Mouse (Mus musculus) hindbrain, postnatal 0 days (tissue): Measurements from ENCODE around the gene Krt1. TPM values are rescaled to one million over a fixed set of nuclear protein-coding genes. Genes with fewer than 3 reads are reported as not detected.

Experiments
- ATAC-seq: fragments of 200-750 bp; cut with Nextera tagmentation; 2 replicates; pipeline ENCODE4 v1.8.0; 2017; ENCODE audit warnings: mild to moderate bottlenecking, moderate TSS enrichment, moderate library complexity
- DNase-seq: peaks from one replicate; pipeline ENCODE4 v3.0.0-alpha.2; 2015; ENCODE audit warnings: low spot score
- H3K27ac ChIP-seq: fragments of 300-500 bp; sonication (generic); 2 replicates; pipeline ENCODE4 v1.5.1; 2014; ENCODE audit warnings: mild to moderate bottlenecking
- H3K27me3 ChIP-seq: fragments of 300-500 bp; sonication (generic); 2 replicates; pipeline ENCODE4 v1.6.1; 2014; ENCODE audit warnings: low read length, mixed read lengths; ENCODE audit not compliant: insufficient read depth
- H3K36me3 ChIP-seq: fragments of 300-500 bp; sonication (generic); 2 replicates; pipeline ENCODE4 v1.6.1; 2014; ENCODE audit warnings: low read length, mixed read lengths; ENCODE audit not compliant: insufficient read depth
- H3K4me1 ChIP-seq: fragments of 300-500 bp; sonication (generic); 2 replicates; pipeline ENCODE4 v1.6.1; 2014; ENCODE audit warnings: antibody characterized with exemption, low read length, mixed read lengths; ENCODE audit not compliant: insufficient read depth
- H3K4me2 ChIP-seq: fragments of 300-500 bp; sonication (generic); 2 replicates; pipeline ENCODE4 v1.6.1; 2014; ENCODE audit warnings: low read depth, mild to moderate bottlenecking, low read length, moderate library complexity, mixed read lengths
- H3K4me3 ChIP-seq: fragments of 300-500 bp; sonication (generic); 2 replicates; pipeline ENCODE4 v1.5.1; 2014; ENCODE audit warnings: low read length
- H3K9ac ChIP-seq: fragments of 300-500 bp; sonication (generic); replicated peaks from 2 replicates; pipeline ENCODE4 v1.6.1; 2014; ENCODE audit warnings: mild to moderate bottlenecking, low read length, moderate library complexity, mixed read lengths
- H3K9me3 ChIP-seq: fragments of 300-500 bp; sonication (generic); 2 replicates; pipeline ENCODE4 v1.6.1; 2016; ENCODE audit warnings: low read length, mixed read lengths
- CTCF ChIP-seq: IDR thresholded peaks from 2 replicates; pipeline ENCODE4 v1.5.1; 2016; ENCODE audit warnings: antibody characterized with exemption, control low read depth, low read depth
- WGBS: fragments of 180-500 bp; shearing (Covaris S2); extraction: QIAGEN DNeasy Blood & Tissue Kit; methylation state at CpG from one replicate; pipeline ENCODE4 v1.1.7; 2014; 5-methylcytosine and 5-hydroxymethylcytosine counted together
- polyA plus RNA-seq: library from polyadenylated mRNA; unstranded; fragments of >200 nt; fragmentation: Nextera tagmentation; extraction: Ambion mirVana; gene quantifications from 2 replicates; pipeline ENCODE4 v1.2.1, GENCODE M21; 2015
- total RNA-seq: library from RNA; depleted of rRNA; stranded (reverse); fragments of >200 nt; gene quantifications from 2 replicates; pipeline ENCODE4 v1.2.3, GENCODE M21; 2014

Gene Krt1
- total and polyA plus RNA-seq, 2 experiments from 2014 or later = 13.7 to 19.4 TPM

DNA sequence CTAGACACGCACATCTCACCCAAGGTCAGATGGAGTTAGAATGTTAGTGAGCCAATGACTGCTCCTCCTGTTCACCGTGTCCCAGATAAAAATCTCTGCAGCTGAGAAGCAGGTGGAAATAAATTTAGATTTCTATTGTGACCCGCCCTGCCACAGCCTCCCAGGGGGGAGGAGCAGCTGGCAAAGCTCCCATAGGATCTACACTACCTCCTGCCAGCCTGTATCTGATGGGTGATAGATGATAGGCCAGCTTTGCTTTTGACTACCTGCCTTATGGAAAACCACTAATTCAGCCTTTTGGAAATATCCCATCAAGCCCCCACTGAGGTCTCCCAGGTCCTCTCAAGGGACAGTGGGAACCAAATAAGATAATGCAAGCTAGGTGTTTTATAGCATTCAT, 5.1 kb upstream of the Krt1 start:
- no peak for ATAC-seq
- Histone ChIP-seq H3K4me2 (no peak overlapping the region), H3K9me3 (no peaks in the 10 kb centered on the region), H3K4me1 (peaks cover 5% of the 10 kb centered on the region; the same call in 1 of the 2 replicates), H3K9ac (no peak overlapping the region), H3K36me3 (no peaks in the 10 kb centered on the region), H3K27me3 (no peaks in the 10 kb centered on the region), H3K27ac (no peak overlapping the region), H3K4me3 (no peak overlapping the region)
- no peak for DNase-seq
- WGBS = 66% methylated on average over 3 of the region's 3 CpGs
- TF ChIP-seq CTCF = no peak

DNA sequence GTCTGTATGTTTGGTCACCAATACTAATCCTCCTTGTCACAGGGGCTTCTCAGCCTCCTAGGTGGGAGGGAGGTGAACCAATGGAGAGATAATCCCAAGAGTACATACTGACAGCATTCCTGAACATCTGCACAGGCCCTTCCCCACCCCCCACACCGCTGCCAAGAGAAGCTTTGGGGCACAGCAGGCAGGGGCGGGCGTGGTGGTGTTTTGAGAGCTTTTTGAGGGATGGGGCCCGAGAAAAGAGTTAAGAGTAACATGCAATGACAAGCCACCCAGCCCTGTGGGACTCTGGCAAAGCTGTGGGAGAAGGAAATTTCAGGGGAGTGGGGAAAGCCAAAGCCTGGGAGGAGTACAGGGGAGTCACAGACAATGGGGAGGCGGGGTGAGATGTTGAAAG, 3.7 kb upstream of the Krt1 start:
- H3K27me3 ChIP-seq = no peaks in the 10 kb centered on the region
- H3K4me1 ChIP-seq = peaks cover 1% of the 10 kb centered on the region; the same call in 1 of the 2 replicates
- no peak overlapping the region for H3K4me2 ChIP-seq
- H3K4me3 ChIP-seq = no peak overlapping the region
- H3K9ac ChIP-seq = no peak overlapping the region
- DNase-seq (no peak), ATAC-seq (no peak)
- no peak for TF ChIP-seq CTCF
- H3K27ac ChIP-seq = no peak overlapping the region
- no peaks in the 10 kb centered on the region for H3K36me3 ChIP-seq
- 21% methylated on average over 5 of the region's 5 CpGs for WGBS
- H3K9me3 ChIP-seq = no peaks in the 10 kb centered on the region

DNA sequence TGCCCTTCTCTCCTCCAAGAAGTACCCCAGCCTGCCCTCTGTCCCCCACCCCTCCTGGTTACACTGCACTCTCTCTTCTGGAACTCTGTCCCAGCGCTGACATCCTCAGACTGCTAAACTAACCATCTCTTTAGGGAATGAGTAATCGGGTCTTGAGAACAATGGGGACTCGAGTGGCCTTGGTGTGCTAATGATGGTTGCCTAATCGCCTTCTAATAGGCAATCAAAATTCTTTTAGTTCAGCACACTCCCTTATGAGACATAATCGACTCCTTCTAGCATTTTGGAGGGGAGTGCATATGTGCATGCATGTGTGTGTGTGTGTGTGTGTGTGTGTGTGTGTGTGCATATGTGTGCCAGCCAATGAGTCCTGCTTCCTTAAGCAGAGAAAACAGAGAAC, 2.0 kb upstream of the Krt1 start:
- Histone ChIP-seq H3K9ac (no peak overlapping the region), H3K27me3 (no peaks in the 10 kb centered on the region), H3K4me3 (no peak overlapping the region), H3K4me1 (no peaks in the 10 kb centered on the region; the same call in 1 of the 2 replicates), H3K9me3 (no peaks in the 10 kb centered on the region), H3K36me3 (no peaks in the 10 kb centered on the region), H3K27ac (no peak overlapping the region), H3K4me2 (no peak overlapping the region)
- DNase-seq (no peak), ATAC-seq (no peak)
- WGBS = 23% methylated on average over 5 of the region's 5 CpGs
- TF ChIP-seq CTCF = no peak

DNA sequence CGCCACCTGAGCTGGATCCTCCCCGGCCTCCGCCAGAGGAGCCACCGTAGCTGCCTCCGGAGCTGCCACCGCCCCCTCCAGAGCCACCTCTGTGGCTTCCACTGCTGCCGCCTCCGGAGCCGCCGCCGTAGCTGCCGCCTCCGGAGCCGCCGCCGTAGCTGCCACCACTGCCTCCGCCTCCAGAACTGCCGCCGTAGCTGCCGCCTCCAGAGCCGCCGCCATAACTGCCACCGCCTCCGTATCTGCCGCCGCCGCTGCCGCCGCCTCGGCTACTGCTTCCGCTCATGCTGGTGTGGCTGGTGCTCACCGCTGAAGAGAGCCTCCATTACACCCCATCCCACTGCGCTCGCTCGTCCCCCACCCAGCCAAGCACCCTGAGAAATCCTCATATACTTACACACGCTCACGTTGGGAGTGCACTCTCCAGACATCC, 4.6 kb downstream of the Krt1 start:
- no peaks in the 10 kb centered on the region for H3K9me3 ChIP-seq
- H3K4me3 ChIP-seq = peak overlapping the region; percentile 46
- peak overlapping the region; percentile 70 for H3K9ac ChIP-seq
- no peaks in the 10 kb centered on the region for H3K27me3 ChIP-seq
- ATAC-seq = peak; percentile 81
- no peak for TF ChIP-seq CTCF
- DNase-seq = peak; percentile 60
- peak overlapping the region; percentile 72 for H3K4me2 ChIP-seq
- H3K27ac ChIP-seq = peak overlapping the region; percentile 88
- WGBS = 1% methylated on average over 29 of the region's 37 CpGs
- 0 out of 2 replicates have a peak, but pooled peaks cover 7% of the 10 kb centered on the region for H3K4me1 ChIP-seq
- H3K36me3 ChIP-seq = no peaks in the 10 kb centered on the region

DNA sequence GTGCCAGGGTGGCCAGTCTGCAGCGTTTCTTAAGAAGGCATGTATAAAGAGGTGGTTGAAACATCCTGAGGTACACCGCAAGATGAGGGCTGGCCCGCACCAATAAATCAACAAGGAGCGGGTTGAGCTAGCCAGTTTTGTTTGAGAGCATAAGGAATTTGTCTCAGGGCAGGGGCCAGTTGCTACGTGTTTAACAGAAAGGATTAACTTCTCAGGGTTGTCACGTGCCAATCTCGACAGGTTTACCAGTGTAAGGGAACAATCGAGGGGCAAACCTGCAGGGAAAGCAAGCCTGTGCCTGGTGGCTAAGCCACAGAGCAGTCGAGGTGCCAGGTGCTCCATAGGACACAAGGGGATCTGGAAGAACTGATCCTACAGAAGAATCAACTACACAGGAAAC, 7.4 kb downstream of the Krt1 start:
- Histone ChIP-seq H3K36me3 (no peaks in the 10 kb centered on the region), H3K4me3 (no peak overlapping the region), H3K4me2 (no peak overlapping the region), H3K9me3 (no peaks in the 10 kb centered on the region), H3K27me3 (no peaks in the 10 kb centered on the region), H3K4me1 (0 out of 2 replicates have a peak, but pooled peaks cover 7% of the 10 kb centered on the region), H3K27ac (no peak overlapping the region), H3K9ac (no peak overlapping the region)
- no peak for DNase-seq
- WGBS = 63% methylated on average over 9 of the region's 9 CpGs
- TF ChIP-seq CTCF = no peak
- no peak for ATAC-seq

DNA sequence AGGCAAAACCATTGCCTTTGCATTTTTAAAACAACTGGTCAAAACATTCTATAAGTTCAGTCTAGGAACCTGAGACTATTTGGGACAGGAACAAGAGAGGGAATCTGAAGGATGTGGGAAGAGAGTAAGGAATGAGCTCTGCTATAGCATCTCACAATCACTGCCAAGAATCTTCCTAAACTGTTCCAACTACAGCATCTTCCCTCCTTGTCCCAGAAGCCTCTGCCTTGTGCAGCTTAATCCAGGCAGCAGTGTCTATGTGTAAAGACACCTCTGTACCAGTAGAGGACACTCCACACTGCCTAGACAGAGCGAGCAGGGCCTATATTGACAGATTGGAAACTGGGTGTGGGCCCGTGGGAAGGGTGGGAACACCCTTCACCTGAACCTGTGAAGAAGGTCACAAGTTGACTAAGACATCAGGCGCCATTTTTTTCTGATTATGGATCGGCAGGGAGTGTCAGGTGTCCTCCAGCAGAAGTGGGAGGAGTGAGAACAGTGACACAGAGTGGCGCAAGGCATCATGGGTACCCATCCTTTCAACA, 15.7 kb downstream of the Krt1 start:
- no peaks in the 10 kb centered on the region for H3K4me1 ChIP-seq
- 67% methylated on average over 5 of the region's 5 CpGs for WGBS
- no peaks in the 10 kb centered on the region for H3K9me3 ChIP-seq
- H3K4me2 ChIP-seq = no peak overlapping the region
- no peaks in the 10 kb centered on the region for H3K36me3 ChIP-seq
- no peak overlapping the region for H3K4me3 ChIP-seq
- ATAC-seq (no peak), DNase-seq (no peak)
- H3K27me3 ChIP-seq = no peaks in the 10 kb centered on the region
- H3K27ac ChIP-seq = no peak overlapping the region
- peak; percentile 25 for TF ChIP-seq CTCF
- no peak overlapping the region for H3K9ac ChIP-seq

DNA sequence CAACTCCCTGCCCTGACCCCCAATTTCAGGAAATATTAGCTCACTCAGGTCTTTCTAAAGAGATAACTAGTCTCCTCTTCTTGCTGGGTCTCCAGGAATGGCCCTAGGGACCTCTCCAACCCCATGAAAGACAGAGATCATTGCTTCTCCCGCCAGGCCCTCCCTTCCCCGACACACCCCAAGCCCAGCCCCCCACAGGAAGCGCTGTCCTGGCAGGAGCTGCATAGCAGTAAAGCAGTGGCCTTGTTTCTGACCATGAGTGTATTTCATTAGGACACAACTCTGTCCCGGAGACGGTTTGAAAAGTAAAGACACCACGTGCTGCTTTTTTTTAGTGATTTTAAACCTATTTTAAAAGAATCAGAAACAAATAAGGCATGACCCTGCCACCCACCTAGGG, 17.5 kb downstream of the Krt1 start:
- no peaks in the 10 kb centered on the region for H3K9me3 ChIP-seq
- H3K27me3 ChIP-seq = no peaks in the 10 kb centered on the region
- no peak overlapping the region for H3K4me3 ChIP-seq
- no peak for TF ChIP-seq CTCF
- ATAC-seq = no peak
- DNase-seq = no peak
- H3K9ac ChIP-seq = no peak overlapping the region
- no peaks in the 10 kb centered on the region for H3K36me3 ChIP-seq
- no peaks in the 10 kb centered on the region for H3K4me1 ChIP-seq
- H3K4me2 ChIP-seq = no peak overlapping the region
- no peak overlapping the region for H3K27ac ChIP-seq
- 52% methylated on average over 6 of the region's 6 CpGs for WGBS
